Mouse (Mus musculus): Measurements from ENCODE around the gene Olfr159. TPM values are rescaled to one million over a fixed set of nuclear protein-coding genes. Genes with fewer than 3 reads are reported as not detected.
A peak's percentile ranks its signal among the peaks of the same experiment; 100 is the strongest.
"Not testable (repeated sequence)": the region's sequence is repeated elsewhere in the genome, so short reads cannot be mapped to it uniquely, and the experiment has no call there.

The Olfr159 gene
- not detected for total RNA-seq (2021)
- long read RNA-seq, experiment 1, result 0 reads
- long read RNA-seq, experiment 2, result 0 reads

DNA sequence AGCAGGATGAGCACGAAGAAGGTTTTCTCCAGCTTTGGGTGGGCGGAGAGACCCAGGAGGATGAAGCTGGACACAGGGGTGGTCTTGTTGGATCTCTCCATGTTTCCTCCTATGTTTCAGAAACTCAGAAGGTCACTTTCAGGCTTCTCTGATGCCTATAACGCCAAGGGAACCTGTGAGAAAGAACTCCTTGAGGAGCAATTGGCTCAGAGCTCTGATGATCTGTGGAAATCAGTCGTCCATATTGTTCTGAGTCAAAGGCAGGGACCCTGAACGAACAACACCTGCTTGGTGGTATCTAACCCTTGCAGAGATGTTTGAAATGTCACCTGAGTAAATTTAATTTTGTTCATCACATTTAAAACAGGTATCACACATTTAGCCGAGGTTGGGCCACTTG, at the start of gene Olfr159:
Gene Olfr159 (minus strand): TSS at position 101 of the 400 bp plus-strand sequence.
- no peak for TF ChIP-seq CTCF (IDR thresholded peaks at IDR 0.05)
- Histone ChIP-seq H3K4me3 (no peak within 1 kb of the TSS), H3K27ac (no peak within 1 kb of the TSS)
- intact Hi-C loops (cut with DNase I), result no loop called here
- DNase-seq (ENCODE audit: extremely low spot score in 1 of 2, low spot score in 2 of 2), result no peak

GRCm38 (mm10) chr4:43798936-43799335, 28.1 kb upstream of the Olfr159 start:
- TF ChIP-seq CTCF (IDR thresholded peaks at IDR 0.05), result no peak
- Histone ChIP-seq H3K27ac (no peak overlapping the region), H3K4me3 (no peak overlapping the region)
- intact Hi-C loops (cut with DNase I), result no loop called here
- no peak for DNase-seq (ENCODE audit: extremely low spot score in 1 of 2, low spot score in 2 of 2)

DNA sequence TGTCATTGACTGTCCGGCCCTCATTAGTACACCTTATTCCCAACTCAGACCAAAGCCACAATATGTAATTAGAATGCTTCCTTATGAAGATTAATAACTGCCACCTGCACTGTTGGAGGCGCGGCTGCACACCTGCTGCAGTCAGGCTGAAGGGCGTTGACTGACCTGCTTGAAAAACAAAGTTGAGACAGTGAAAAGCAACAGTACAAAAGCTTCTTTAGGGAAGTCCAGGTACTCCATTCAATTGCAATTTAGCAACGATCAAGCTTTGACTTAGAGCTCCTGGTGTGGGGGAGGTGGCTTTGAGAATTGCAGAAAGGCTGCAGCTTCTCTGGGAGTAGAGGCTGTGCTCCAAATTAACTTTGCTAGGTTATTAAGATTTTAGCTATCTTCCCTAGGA, 25.0 kb upstream of the Olfr159 start:
- H3K4me3 ChIP-seq; DNase-seq (ENCODE audit: extremely low spot score in 1 of 2, low spot score in 2 of 2); intact Hi-C loops (cut with DNase I); H3K27ac ChIP-seq: not testable (repeated sequence)

DNA sequence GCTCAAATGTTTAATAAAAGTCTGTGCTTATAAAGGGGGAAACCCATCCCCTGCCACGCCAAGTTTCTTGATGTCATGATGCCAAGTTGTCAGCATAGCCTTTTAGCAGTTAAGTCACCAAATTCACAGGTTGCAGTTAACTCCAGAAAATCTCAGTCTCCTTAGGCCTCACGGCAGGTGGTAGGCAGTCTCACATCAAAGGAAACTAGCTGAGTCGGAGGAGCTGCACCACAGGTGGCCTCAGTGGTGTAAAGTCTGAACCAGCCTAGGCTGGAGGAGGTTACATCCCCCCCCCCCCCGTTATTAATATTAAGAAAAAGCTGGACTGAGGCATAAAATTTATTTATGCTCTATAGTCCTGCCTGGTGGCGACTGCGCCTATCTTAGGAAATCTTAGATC, 24.5 kb upstream of the Olfr159 start:
- no peak for TF ChIP-seq CTCF (IDR thresholded peaks at IDR 0.05)
- no peak for DNase-seq (ENCODE audit: extremely low spot score in 1 of 2, low spot score in 2 of 2)
- no peak overlapping the region for H3K27ac ChIP-seq
- no peak overlapping the region for H3K4me3 ChIP-seq
- intact Hi-C loops (cut with DNase I), result no loop called here

DNA sequence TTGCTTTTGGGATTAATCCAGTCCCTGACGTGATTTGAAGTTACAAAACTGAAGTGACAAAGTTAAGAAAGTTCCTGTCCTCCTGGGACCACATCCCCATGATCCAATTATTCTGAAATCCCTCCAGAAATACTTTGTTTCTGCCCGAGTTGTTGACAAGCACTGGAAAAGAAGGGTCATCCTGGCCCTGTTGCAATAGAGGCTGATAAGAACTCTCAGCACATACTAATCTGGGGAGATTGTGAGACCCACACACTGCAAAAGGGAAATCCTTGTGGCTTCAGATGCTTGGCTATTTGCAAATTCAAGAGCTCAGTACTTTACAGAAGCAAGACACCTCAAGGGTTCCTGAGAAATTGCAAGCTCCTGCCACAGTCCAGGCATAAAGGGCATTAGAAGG, 1.5 kb upstream of the Olfr159 start:
- intact Hi-C loops (cut with DNase I), result no loop called here
- TF ChIP-seq CTCF (IDR thresholded peaks at IDR 0.05), result no peak
- Histone ChIP-seq H3K27ac (no peak overlapping the region), H3K4me3 (no peak overlapping the region)
- no peak for DNase-seq (ENCODE audit: extremely low spot score in 1 of 2, low spot score in 2 of 2)

GRCm38 (mm10) chr4:43771626-43772025, 817 bp upstream of the Olfr159 start:
- H3K27ac ChIP-seq, result no peak overlapping the region
- no peak overlapping the region for H3K4me3 ChIP-seq
- intact Hi-C loops (cut with DNase I), result no loop called here
- no peak for DNase-seq (ENCODE audit: extremely low spot score in 1 of 2, low spot score in 2 of 2)
- TF ChIP-seq CTCF (IDR thresholded peaks at IDR 0.05), result no peak

DNA sequence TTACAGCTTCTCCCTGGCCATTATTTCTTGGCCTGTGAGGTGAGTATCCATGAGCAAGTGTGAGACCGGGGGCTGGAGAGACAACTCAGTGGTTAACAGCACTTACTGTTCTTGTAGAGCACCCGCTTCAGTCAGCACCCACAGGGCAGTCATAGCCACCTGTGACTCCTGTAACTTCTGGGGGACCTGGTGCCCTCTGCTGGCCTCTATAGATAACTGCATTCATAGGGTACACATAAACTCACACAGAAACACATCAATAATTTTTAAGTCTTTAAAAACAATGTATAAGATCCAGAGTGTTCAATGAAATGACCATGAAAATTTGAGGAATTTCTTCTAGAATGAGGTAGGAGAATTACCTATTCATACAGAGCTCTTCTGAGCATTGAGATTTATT, 1.4 kb downstream of the Olfr159 start:
- Histone ChIP-seq H3K27ac (no peak overlapping the region), H3K4me3 (no peak overlapping the region)
- intact Hi-C loops (cut with DNase I), result no loop called here
- no peak for TF ChIP-seq CTCF (IDR thresholded peaks at IDR 0.05)
- no peak for DNase-seq (ENCODE audit: extremely low spot score in 1 of 2, low spot score in 2 of 2)

- no peak for DNase-seq (ENCODE audit: extremely low spot score in 1 of 2, low spot score in 2 of 2)
- no peak for TF ChIP-seq CTCF (IDR thresholded peaks at IDR 0.05)
- Histone ChIP-seq H3K27ac (no peak overlapping the region), H3K4me3 (no peak overlapping the region)
- intact Hi-C loops (cut with DNase I), result no loop called here
Observed at GRCm38 (mm10) chr4:43768341-43768740, 2.5 kb downstream of the Olfr159 start.

- intact Hi-C loops (cut with DNase I), result loop anchor here (2.0 kb wide), 1 partner anchor 97 kb away; no protein-coding TSS in a partner anchor
- Histone ChIP-seq H3K27ac (no peak overlapping the region), H3K4me3 (peak overlapping the region; percentile 17; the same call in 1 of the 2 replicates)
- TF ChIP-seq CTCF (IDR thresholded peaks at IDR 0.05), result peak; percentile 91
- DNase-seq (ENCODE audit: extremely low spot score in 1 of 2, low spot score in 2 of 2), result peak; percentile 53 to 61
Observed at GRCm38 (mm10) chr4:43763410-43763809, 7.4 kb downstream of the Olfr159 start.

- no peak for DNase-seq (ENCODE audit: extremely low spot score in 1 of 2, low spot score in 2 of 2)
- Histone ChIP-seq H3K4me3 (no peak overlapping the region), H3K27ac (no peak overlapping the region)
- no peak; the same call in 1 of the 2 replicates for TF ChIP-seq CTCF (IDR thresholded peaks at IDR 0.05)
- intact Hi-C loops (cut with DNase I), result no loop called here
Observed at GRCm38 (mm10) chr4:43761336-43761735, 9.5 kb downstream of the Olfr159 start.

DNA sequence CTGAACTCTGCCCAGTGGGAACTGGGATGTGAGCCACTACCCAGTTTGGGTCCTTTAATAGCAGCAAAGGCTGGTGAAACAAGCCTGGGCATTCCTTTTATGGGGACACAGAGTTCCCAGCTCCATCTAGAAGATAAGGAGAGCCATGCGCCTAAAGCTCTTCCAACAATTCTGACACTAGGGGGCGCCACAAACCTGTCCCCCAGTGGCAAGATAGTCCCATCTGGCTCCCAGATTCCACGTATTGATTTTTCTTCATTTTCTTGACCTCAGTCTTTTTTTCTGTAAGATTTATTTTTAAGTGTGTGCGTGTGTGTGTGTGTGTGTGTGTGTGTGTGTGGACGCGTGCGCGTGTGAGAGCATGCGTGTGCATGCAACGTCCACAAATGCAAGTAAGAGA, 10.3 kb downstream of the Olfr159 start:
- TF ChIP-seq CTCF (IDR thresholded peaks at IDR 0.05), result peak; percentile 61
- no peak overlapping the region for H3K4me3 ChIP-seq
- intact Hi-C loops (cut with DNase I), result no loop called here
- H3K27ac ChIP-seq, result peak overlapping the region; percentile 44; the same call in 1 of the 2 replicates
- peak in 1 of 2 experiments; percentile 24 for DNase-seq (ENCODE audit: extremely low spot score in 1 of 2, low spot score in 2 of 2)

GRCm38 (mm10) chr4:43759571-43760418, 11.0 kb downstream of the Olfr159 start:
- Histone ChIP-seq H3K27ac (peak overlapping the region; percentile 44; the same call in 1 of the 2 replicates), H3K4me3 (no peak overlapping the region)
- TF ChIP-seq CTCF (IDR thresholded peaks at IDR 0.05), result no peak
- intact Hi-C loops (cut with DNase I), result no loop called here
- DNase-seq (ENCODE audit: extremely low spot score in 1 of 2, low spot score in 2 of 2), result peak in 1 of 2 experiments; percentile 14

GRCm38 (mm10) chr4:43757213-43757612, 13.6 kb downstream of the Olfr159 start:
- intact Hi-C loops (cut with DNase I), result no loop called here
- no peak for DNase-seq (ENCODE audit: extremely low spot score in 1 of 2, low spot score in 2 of 2)
- no peak for TF ChIP-seq CTCF (IDR thresholded peaks at IDR 0.05)
- H3K4me3 ChIP-seq, result no peak overlapping the region
- no peak overlapping the region for H3K27ac ChIP-seq

Data from left cerebral cortex, adult 2 months (tissue).